Mouse (Mus musculus) heart, postnatal 0 days (tissue): Measurements from ENCODE around the gene Tbc1d10a.

Experiments
- CTCF ChIP-seq: IDR thresholded peaks from 2 replicates; pipeline ENCODE4 v1.5.1; 2016; ENCODE audit warnings: antibody characterized with exemption, control low read depth, low read depth
- EP300 ChIP-seq: IDR thresholded peaks from 2 replicates; pipeline ENCODE4 v1.6.1; 2016; ENCODE audit warnings: antibody characterized with exemption, low read depth

DNA sequence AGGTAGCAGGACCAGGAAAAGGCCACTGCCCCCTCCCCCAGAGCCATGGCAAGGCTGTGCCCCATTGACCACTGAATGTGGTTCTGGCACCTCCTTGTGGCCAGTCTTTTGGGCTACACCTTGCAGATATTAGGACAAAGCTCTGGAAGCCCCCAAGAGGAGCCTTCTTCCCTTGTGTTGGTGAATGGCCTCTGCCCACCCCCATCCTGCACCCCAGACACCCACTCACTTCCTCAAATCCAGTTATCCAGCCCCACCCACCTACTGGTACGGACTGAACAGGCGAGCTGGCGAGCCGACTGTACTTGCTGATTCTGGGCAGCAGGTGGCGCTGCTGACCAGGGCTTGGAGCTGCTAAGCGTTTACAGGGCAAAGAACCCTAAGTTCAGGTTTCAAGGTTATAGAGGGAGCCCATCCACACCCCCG lies 72.1 kb downstream of the Tbc1d10a start:
- TF ChIP-seq CTCF (peak; percentile 91), EP300 (no peak)
